ENCODE assay signal across 27 mouse cellular contexts in genomic region chr15:84065701-84066100, GRCm38 (mm10). TPM values are rescaled to one million over a fixed set of nuclear protein-coding genes. Genes with fewer than 3 reads are reported as not detected.
DNase-seq lines count a peak whose midpoint lies in the region; TF ChIP-seq lines count a peak whose summit lies in the region.
"Had no signal": no experiment of that assay in that cellular context is flagged by ENCODE, and none has a peak within 500 bp of the region (broad histone marks: within the 10 kb centered on the region; RNA-seq: fewer than 3 reads in every experiment).

No protein-coding gene starts in this region.

- no peak for TF ChIP-seq POLR2A in testis, adult 2 months (IDR thresholded peaks at IDR 0.05; ENCODE audit: control insufficient read depth, low read depth, low read length)
- TF ChIP-seq POLR2A in bone marrow, adult 2 months (IDR thresholded peaks at IDR 0.05; ENCODE audit: borderline replicate concordance, control insufficient read depth, low read depth, low read length): no peak

- H3K36me3 ChIP-seq in testis, adult 2 months (ENCODE audit: control insufficient read depth, insufficient read depth, low read length): no peaks in the 10 kb centered on the region
- H3K36me3 ChIP-seq: limb, embryonic 13.5 days; lung, embryonic 15.5 days had no signal

- no peak overlapping the region for H3K4me3 ChIP-seq in layer of hippocampus, adult 2 months
- H3K4me3 ChIP-seq in testis, adult 2 months (ENCODE audit: control insufficient read depth, low read depth, low read length): no peak overlapping the region
- H3K4me3 ChIP-seq in bone marrow, adult 2 months (replicated peaks; ENCODE audit: control insufficient read depth, low read depth, low read length): no peak overlapping the region

- no peak overlapping the region for H3K27ac ChIP-seq in layer of hippocampus, adult 2 months
- H3K27ac ChIP-seq in testis, adult 2 months (ENCODE audit: control insufficient read depth, insufficient read depth, low read depth, low read length): no peak overlapping the region
- H3K27ac ChIP-seq in bone marrow, adult 2 months (ENCODE audit: control insufficient read depth, insufficient read depth, low read depth, low read length, poor library complexity): no peak overlapping the region; the same call in 1 of the 2 replicates
- H3K27ac ChIP-seq: limb, embryonic 13.5 days; lung, embryonic 15.5 days had no signal

- H3K4me1 ChIP-seq in testis, adult 2 months (ENCODE audit: control insufficient read depth, insufficient read depth, low read length): peaks cover 9% of the 10 kb centered on the region
- no peaks in the 10 kb centered on the region for H3K4me1 ChIP-seq in bone marrow, adult 2 months (ENCODE audit: control insufficient read depth, insufficient read depth, low read length)
- H3K4me1 ChIP-seq: lung, embryonic 15.5 days had no signal

- TF ChIP-seq CTCF in layer of hippocampus, adult 2 months (conservative IDR thresholded peaks at IDR 0.05): peak; percentile 57
- peak; percentile 91; the same call in 1 of the 2 replicates for TF ChIP-seq CTCF in testis, adult 2 months (IDR thresholded peaks at IDR 0.05; ENCODE audit: control insufficient read depth, insufficient read depth, insufficient replicate concordance, low read depth, low read length)
- TF ChIP-seq CTCF in bone marrow, adult 2 months (IDR thresholded peaks at IDR 0.05; ENCODE audit: control insufficient read depth, insufficient read depth, low read length): peak; percentile 38; the same call in 1 of the 2 replicates

- no peaks in the 10 kb centered on the region for H3K27me3 ChIP-seq in testis, adult 2 months (ENCODE audit: control insufficient read depth, insufficient read depth, low read length)

- 60% methylated on average over 4 of the region's 4 CpGs for WGBS in bone marrow, adult 2 months

- no peak for DNase-seq in layer of hippocampus, adult 2 months (ENCODE audit: low spot score in 2 of 2)
- no peak for DNase-seq in layer of hippocampus, postnatal 36 days
- DNase-seq in testis, postnatal 10 days (ENCODE audit: low spot score): no peak
- peak; percentile 42 for DNase-seq in testis, postnatal 14 days (ENCODE audit: low spot score)
- DNase-seq in kidney, adult 11 months: no peak
- DNase-seq in left cerebral cortex, postnatal 10 days (ENCODE audit: extremely low spot score in 1 of 2, low spot score in 2 of 2): no peak
- DNase-seq: cerebellum, adult 11 months; cerebellum, postnatal 25 days; gastrocnemius, postnatal 25 days; kidney, postnatal 36 days; lung, postnatal 4 days; thymus, adult 18-20 months had no signal

- intact Hi-C loops in left cerebral cortex, postnatal 10 days (cut with DNase I): loop anchor here (5.0 kb wide), 1 partner anchor 283 kb away; no protein-coding TSS in a partner anchor

RNA-seq across cellular contexts. Expression of gene Efcab6, which starts 0.5 kb away (rescaled TPM):
- total RNA-seq in layer of hippocampus, adult 2 months (2021): 1 to 10 TPM; 4.9 to 6.4 TPM
- total RNA-seq in layer of hippocampus, postnatal 36 days (2021): 1 to 10 TPM; 4.6 to 7.3 TPM
- 215 and 237 TPM in 2 replicates for polyA plus RNA-seq in testis, adult 2 months (2012; rRNA removed)
- polyA plus RNA-seq in bone marrow, adult 2 months (2011; ENCODE audit: insufficient read depth, insufficient read length, low replicate concordance, missing spikeins): not detected in 2 replicates
- total RNA-seq in left cerebral cortex, postnatal 10 days (2021): 10 to 100 TPM; 15.4 to 17.8 TPM
- total RNA-seq: adrenal gland, adult 18-20 months had no signal
- polyA plus RNA-seq: C2C12; heart, postnatal 0 days; inflammation-experienced regulatory T-cells, adult 6 months; kidney, embryonic 14.5 days had no signal

RNA-seq across cellular contexts. Expression of gene Sult4a1, which starts 39.9 kb away (rescaled TPM):
- total RNA-seq in layer of hippocampus, adult 2 months (2021): 100 to 1,000 TPM; 315 to 350 TPM
- 100 to 1,000 TPM; 317 to 352 TPM for total RNA-seq in layer of hippocampus, postnatal 36 days (2021)
- polyA plus RNA-seq in testis, adult 2 months (2012; rRNA removed): 5.6 and 6.4 TPM in 2 replicates
- polyA plus RNA-seq in bone marrow, adult 2 months (2011; ENCODE audit: insufficient read depth, insufficient read length, low replicate concordance, missing spikeins): 1.7 TPM in 1 of 2 replicates, not detected in the other
- total RNA-seq in left cerebral cortex, postnatal 10 days (2021): 100 to 1,000 TPM; 330 to 338 TPM
- total RNA-seq: gastrocnemius, postnatal 25 days had no signal
- polyA plus RNA-seq: C2C12 had no signal

RNA-seq across cellular contexts. Expression of gene Pnpla5, which starts 57.3 kb away (rescaled TPM):
- not detected for total RNA-seq in layer of hippocampus, adult 2 months (2021)
- total RNA-seq in layer of hippocampus, postnatal 36 days (2021): not detected
- polyA plus RNA-seq in testis, adult 2 months (2012; rRNA removed): not detected in 2 replicates
- not detected in 2 replicates for polyA plus RNA-seq in bone marrow, adult 2 months (2011; ENCODE audit: insufficient read depth, insufficient read length, low replicate concordance, missing spikeins)
- total RNA-seq in left cerebral cortex, postnatal 10 days (2021): not detected
- total RNA-seq: gastrocnemius, postnatal 25 days; left cerebral cortex, postnatal 14 days; monocyte, adult 5-6 weeks had no signal
- polyA plus RNA-seq: C2C12; forebrain, embryonic 11.5 days; frontal cortex, adult 2 months; heart, postnatal 0 days; hindbrain, embryonic 11.5 days; inflammation-experienced regulatory T-cells, adult 6 months; kidney, embryonic 14.5 days; limb, embryonic 13.5 days; lung, embryonic 15.5 days; neural tube, embryonic 11.5 days had no signal

Comparison
In these comparisons a context has a peak if more than half of its experiments do, and no peak if none do; other contexts are left out.
1. CTCF ChIP-seq: peak in every context shown above with its lines; median percentile 91 in testis, adult 2 months; 57 in layer of hippocampus, adult 2 months; 38 in bone marrow, adult 2 months.